Mouse (Mus musculus): ENCODE data around the gene Ell2.
A peak's percentile ranks its signal among the peaks of the same experiment; 100 is the strongest.
"Not testable (repeated sequence)": the region's sequence is repeated elsewhere in the genome, so short reads cannot be mapped to it uniquely, and the experiment has no call there.

Ell2 gene

DNA sequence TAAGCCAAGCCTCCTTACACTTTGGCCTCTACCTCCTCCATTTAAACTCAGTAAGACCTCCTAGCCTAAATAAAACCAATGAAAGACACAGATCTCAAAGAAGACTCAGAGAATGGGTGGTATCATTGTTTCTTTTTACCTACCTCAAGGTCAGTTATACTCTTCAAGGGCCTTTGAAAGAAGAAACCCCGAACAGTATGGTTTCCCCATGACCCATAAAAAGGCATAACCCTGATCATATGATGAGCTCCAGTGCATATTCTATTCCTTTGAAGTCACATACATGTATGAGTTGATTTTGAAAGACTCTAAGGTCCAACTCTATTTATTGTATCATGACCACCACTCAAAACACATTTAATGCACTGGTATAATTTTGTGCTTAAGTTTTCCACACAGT, at the start of gene Ell2:
TSS of gene Ell2 (plus strand) at position 301 of the 400 bp plus-strand sequence.
- DNase-seq: no peak

DNA sequence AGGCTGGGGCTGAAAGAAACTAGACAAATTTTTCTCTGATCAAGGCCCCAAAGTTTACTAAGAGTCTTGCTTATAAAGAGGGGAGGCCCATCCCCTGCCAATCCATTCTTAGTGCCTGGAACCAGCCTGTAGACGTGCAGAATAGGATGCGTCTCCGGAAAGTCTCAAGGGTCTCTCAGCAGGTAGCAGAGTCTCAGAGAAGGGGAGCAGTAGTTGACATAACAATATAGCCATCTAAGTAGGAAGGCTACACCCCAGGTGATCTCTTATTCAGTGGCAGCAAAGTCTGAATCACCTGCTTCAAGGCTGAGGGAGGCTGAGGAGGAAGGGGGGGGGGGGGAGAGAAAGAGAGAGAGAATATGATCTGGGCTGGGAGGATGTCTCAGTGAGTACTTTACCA, 21.1 kb upstream of the Ell2 start:
- no peak for DNase-seq

DNA sequence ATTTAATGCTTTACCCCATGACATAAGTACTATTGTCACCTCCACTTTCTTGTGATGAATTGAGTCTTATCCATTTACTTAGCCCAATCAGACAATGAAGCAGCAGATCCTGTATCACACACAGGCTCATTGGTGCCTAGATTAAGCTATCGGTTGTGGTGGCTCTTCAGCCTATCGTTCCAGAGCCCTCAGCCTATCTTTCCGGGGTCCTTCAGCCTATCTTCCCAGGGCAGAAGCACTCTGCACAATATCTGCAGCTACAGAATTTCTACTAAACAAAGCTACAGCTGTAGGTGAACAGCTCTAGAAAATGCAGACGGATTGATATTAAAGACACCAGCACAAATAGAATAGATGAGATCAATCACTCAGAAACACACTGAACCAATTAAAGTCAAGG, 19.6 kb upstream of the Ell2 start:
- DNase-seq: no peak

DNA sequence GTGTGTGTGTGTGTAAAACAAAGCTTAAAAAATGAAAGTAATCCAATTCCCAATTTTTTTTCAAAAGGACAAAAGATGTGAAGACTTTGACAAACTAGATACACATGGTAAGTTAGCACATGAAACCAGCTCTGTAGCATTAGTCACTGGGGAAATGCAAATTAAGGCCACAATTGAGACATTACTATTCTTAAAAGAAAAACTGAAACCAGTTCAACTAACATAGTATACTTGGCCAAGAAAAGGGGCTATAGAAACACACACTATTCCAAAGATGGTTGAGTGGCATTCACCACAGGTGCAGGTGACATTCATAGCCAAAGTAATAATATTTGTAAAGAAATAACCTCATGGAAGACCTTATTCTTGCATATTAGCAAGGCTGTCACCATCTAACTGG, 14.9 kb upstream of the Ell2 start:
- DNase-seq: no peak

DNA sequence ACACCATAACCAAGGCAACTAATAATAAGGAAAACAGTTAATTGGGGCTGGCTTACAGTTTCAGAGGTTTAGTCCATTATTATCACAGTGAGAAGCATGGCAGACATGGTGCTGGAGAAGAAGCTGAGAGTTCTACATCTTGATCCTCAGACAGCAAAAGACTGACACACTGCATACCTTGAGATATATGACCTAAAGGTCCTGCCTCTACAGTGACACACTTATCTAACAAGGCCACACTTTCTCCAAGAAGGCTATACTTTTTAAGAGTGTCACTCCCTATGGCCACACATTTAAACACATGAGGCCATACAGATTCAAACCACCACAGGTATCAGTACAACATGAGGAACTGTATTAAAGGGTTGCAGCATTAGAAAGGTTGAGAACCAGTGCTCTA, 13.5 kb upstream of the Ell2 start:
- no peak for DNase-seq

DNA sequence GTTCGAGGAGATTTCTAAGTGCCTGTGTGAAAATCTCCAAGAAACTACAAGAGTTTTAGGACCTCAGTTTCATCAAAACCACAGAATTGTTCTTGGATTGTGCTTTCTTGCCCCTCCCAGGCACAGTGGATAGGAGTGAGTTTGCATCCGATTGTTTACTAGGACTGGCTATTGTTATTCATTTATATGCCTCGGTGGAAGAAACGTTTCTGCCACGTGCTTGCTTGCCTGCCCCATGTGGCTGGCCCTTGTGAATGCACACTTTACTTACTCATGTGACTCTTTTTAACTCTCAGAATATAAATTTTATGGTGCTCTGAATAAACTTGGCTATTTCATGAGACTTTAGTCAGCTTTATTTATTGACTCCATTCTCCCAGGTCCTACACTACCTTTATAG, 3.7 kb upstream of the Ell2 start:
- no peak for DNase-seq

DNA sequence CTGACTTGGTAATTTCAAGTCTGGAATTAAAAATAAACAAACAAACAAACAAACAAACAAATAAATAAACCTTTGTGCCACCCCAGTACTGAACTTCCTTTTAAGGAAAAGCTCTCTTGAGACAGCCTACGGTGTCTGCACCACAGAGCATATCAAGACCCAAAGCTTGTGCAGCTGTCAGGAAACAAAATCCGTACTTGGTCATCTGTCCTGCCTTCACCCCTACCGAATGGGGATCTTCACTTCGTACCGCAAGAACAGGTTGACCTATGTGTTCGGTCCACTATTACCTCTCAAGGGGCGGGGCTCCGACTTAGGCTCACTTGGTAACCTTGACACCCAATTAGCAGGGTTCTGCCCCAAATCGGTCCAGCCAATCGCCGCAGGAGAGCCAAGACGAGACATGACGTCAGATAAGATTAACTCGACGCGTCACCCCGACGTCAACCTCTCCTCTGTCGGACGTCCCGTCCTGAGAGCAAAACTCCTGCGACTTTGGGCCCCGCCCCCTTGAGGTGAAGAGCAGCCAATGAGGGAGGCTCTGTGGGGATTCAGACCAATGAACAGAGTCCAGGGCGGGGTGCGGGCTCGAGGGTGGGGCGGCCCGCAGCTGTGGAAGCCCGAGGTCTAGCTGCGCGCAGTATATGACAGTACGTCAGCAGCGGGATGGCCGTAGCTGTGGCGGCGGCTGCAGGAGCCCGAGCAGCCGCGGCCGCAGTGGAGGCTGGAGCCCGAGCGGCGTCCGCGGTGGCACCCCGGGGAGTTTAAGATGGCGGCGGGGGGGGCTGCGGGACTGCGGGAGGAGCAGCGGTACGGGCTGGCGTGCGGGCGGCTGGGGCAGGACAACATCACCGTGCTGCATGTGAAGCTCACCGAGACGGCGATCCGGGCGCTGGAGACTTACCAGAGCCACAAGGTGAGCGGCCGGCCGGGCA, 592 bp downstream of the Ell2 start:
- DNase-seq: peak; percentile 67

DNA sequence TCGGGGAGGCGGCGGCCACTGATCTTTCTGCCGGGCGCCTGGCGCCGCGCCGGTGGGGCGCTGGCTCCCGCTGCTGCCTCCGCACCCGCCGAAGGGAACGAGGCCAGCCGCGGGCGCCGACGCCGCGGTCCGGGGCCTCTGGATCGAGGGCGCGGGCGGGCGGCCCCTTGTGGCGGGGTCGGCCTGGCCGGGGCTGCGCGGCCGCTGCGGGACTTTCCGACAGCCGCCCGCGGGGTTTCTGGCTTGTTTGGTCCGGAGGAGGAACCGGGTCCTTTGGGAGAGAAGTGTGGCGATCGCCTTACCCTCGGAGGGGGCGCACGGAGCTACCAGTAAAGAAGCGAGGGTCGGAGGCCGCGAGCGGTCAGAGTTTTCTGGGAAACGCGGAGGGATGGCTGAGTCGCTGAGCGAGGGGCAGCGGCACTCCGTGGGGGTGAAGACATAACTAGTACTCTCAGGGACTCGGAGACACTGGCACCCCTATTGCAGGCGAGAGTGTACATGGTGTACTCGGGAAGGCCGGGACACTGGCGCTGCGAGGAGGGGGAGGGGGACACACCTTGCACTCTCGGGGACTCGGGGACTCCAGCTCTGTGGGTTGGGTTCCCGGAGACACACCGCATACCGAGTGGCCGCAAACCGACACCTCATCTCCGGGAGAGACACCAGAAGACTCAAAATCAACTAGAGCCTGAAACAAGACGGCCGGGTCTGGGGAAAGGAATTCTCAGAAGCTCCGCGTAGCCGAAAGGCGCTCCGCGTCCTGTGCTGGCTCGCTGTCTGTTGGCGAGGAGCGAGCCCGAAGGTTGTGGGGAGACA, 1.5 kb downstream of the Ell2 start:
- DNase-seq: peak; percentile 18

DNA sequence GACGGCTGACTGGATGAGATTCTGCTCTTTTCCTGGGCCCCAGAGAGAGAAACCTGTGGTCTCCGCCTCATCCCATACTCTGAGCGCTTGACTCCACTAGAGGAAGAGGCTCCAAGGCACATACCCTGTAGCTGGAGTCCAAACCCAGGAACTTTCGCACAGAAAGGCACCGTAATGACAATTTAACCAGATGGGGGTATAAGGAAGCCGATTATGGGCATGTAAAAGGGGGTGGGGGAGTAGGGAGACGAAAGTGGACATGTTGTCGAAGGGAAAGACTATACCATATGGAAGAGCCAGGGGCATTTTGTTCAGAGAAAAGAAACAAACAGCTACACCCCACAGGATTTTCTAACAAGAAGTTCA, 2.1 kb downstream of the Ell2 start:
- DNase-seq: no peak

DNA sequence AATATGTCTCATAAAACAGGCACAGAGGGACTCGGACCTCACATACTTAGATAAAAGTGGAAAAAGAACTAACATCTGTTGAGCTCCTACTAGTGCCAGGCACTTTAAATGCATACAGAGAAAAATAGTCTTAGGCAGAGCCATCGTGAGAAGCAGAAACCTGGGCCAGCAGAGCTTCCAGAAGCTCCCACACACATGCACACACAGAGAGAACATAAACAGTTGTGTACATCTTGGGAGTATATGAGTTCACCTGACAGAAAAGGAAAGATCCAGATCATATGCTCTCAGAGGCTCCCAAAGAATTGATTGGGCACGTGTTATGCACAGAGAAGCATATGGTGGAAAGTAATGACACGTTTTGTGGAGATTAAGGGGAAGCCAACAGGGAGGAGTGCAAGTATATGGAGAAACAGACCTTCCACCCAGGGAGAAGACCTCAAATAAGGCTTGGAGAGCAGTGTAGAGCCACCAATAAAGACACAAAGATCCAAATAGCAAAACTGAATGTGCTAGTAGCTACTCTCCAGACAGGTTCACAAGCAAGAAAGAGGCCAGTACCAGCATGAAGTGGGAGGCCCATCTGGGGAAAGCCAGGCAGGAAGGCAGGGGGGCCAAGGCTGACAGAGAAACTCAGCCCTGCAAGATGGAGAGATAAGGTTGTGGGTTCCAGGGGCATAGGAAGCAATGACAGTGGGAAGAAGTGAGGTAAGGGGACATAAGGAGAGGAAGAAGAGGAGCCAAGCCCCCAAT, 2.6 kb downstream of the Ell2 start:
- no peak for DNase-seq

DNA sequence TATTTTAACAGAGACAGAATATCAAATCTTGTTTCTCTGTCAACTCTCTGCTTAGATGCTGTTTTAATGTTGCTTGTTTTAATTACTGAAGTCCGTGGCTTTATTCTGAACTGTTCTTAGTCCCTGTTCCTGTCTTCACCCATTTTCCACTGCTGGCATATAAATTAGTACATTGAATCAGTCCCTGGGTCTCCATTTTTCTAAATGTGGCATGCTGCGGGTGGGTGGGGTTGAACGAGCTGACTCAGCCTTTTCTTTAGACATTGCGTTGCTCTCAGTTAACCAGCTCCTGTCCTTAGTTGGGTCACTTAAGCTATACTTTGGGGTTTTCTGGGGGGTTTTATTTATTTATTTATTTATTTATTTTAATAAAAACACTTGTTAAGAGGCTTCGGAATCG, 3.6 kb downstream of the Ell2 start:
- DNase-seq: no peak

DNA sequence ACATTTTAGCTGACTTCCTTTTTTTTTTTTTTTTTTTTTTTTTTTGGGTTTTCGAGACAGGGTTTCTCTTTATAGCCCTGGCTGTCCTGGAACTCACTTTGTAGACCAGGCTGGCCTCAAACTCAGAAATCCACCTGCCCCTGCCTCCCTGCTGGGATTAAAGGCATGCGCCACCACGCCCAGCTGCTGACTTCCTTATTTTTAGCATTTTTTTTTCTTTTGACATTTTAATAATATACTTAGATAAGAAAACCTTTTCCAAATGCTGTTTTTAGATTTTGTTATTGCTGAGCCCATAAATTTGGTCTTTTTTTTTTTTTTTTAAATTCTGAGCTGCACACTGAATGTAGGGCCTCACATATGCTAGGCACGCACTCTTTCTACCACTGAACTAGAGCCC, 5.0 kb downstream of the Ell2 start:
- DNase-seq: not testable (repeated sequence)

DNA sequence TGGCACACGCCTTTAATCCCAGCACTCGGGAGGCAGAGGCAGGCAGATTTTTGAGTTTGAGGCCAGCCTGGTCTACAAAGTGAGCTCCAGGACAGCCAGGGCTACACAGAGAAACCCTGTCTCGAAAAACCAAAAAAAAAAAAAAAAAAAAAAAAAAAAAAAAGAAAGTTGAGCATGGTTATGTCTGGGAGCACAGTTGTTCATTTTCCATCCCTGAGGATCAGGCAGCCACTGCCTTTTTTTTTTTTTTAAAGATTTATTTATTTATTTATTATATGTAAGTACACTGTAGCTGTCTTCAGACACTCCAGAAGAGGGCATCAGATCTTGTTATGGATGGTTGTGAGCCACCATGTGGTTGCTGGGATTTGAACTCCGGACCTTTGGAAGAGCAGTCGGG, 6.0 kb downstream of the Ell2 start:
- DNase-seq: not testable (repeated sequence)

DNA sequence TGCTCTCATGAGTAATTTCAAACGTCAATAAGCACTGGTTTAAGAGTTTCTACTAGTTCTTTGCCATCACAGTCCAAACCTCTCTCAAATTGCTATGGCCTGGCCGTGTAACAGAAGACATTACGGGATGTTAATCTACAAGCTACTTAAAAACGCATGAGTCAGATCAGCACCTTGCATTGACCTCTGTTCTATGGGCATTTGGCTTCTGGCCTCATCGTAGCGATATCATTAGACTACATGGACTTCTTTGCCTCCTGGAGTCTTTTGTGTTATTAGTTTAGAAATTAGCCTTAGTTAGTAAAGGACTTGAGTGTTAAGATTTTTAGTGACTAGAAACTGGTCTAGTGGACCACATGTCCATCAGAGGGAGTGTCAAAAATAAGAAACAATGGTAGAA, 7.8 kb downstream of the Ell2 start:
- no peak for DNase-seq

DNA sequence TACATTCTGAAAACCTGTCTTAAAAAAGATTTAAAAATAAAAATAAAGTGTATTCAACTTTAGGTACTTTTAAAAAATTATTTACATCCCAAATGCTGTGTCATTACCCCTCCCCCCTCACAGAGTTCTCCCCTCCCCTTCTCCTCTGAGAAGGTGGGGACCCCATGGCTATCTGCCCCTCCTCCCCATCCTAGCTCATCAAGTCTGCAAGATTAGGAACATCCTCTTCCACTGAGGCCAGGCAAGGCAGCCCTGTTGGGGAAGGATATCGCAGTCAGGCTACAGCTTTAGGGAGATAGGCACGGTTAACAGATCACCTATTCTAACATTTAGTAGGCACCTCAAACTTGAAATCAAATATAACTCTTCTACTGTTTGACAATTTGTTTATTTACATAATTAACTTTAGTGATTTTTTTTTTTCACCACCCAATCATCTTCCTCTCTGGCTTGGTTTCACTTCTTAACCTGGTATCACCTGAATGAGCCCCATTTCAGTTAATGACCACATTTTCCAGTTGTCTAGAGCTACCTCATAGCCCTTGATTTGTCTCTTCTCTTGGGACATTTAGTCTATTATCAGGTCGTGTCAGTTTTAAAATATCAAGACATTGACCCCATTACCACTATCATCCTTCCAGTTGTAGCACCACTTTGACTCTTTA, 11.2 kb downstream of the Ell2 start:
- no peak for DNase-seq

DNA sequence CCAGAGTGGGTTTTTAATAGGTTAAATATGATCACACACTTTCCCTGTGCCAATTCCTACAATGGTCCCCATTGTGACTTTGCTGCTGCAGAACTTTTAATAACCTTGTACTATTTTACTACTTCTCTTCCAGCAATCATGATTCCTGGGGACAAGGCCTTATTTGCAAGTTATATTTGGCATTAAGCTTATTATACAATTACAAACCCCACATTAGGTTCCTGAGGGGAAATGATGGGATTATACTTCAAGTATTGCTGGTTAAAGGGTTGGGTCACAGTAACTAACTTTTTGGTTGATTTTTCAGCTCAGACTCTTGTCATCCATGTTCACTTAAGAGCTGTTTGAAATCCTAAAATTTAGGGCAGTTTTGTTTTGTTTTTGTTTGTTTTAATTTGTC, 11.8 kb downstream of the Ell2 start:
- DNase-seq: no peak

DNA sequence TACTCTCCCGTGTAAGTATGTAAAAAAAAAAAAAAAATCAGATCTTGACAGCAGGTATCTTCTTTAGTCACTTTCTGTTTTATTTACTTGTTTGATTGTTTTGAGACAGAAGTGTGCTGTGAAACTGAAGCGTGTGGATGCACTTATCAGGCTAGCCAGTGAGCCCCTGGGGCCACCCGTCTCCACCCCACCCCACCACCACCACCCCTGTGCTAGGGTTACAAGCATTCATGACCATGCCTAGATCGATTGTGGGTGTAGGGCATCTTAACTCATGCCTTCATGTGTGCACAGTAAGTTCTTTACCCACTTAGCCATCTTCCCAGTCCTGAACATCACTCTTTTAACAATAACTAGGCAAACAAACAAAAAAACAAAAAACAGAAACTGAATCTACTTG, 13.1 kb downstream of the Ell2 start:
- no peak for DNase-seq

DNA sequence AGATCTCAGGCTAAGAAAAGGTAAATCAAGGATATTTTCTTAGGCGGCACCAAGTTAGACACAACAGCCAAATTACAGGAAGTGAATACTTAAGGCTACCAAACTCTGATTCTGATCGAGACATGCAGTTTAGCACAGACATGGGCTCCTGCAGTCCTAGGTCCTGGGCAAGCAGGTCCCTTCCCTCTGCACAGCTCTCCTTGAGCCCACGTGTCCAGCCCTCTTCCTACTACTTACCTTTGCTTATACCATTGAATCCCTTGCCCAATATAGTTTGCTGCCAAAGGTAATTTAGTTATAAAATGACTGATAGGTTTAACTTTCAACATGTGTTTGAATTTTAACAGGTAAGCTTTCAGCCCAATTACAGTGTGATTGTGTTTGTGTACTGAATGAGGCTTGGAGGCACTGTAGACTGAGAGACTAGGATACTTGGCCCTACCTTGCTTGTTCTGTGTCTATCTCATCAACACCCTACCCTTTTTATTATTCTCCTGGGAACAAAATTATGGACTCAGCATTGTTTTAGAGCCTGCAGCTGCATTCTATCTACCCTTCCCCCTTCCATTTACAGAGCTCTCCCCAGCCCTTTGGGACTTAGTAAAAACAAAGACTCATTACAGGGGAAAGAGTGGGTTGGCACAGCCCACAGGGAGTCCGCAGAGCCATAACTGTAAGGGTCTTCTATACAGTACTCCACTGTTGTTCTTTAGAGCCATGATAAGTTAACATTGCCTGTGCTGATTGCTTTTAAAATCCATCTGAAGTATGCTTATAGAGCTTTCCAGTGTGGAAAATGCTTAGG, 20.2 kb downstream of the Ell2 start:
- no peak for DNase-seq

DNA sequence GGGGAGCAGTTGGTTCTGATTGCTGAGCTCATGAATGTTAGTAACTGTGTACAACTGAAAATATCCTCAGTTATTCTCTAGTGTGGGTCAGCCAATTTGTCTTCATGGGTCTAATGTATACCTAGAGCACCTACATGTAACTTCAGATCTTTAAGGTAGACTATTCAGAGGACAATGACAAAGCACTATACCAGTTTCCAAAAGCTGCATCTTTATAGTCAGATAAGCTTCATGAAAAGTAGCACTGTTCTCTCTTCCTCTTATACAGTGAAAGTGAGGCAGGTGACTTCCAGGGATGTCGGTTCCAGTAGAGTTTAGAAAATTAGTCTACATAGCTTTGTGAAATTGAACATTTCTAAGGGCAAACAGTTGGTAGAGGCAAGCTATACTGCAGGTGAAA, 21.4 kb downstream of the Ell2 start:
- DNase-seq: no peak

DNA sequence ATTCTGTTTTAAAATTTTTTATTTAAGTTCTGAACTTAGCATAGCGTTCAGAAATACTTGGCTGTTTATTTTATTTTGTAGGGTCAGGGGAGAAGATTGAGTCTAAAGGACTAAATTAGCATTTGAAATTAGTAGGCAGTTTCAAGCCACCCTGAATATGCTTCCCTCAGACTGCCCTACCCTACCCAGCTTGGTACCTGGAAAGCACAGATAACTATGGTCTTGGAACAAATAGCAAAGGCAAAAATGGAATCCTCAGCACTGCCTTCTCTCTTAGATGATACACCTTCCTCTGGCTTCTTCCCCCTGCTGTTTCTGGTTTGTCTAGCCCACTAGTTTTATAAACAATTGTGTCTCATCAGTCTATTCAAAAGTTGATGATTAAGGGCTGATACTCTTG, 23.3 kb downstream of the Ell2 start:
- no peak for DNase-seq

DNA sequence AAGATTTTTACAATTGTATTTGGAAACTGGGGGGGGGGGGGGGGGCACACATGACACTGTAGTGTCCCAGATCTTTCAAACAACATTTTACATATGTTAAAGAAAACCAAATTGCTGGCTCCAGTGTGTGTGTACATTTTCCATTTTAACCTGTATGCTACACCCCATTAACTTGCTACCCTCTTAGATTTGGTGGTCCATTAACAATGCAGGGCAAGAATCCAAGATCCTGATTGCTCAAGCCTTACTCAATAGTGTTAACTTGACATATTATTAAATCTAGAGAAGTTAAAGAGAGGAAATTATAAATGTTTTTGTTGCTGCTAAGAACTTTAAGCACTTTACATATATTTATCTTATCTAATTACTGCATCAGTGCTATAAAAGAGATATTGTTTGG, 24.2 kb downstream of the Ell2 start:
- DNase-seq: no peak

DNA sequence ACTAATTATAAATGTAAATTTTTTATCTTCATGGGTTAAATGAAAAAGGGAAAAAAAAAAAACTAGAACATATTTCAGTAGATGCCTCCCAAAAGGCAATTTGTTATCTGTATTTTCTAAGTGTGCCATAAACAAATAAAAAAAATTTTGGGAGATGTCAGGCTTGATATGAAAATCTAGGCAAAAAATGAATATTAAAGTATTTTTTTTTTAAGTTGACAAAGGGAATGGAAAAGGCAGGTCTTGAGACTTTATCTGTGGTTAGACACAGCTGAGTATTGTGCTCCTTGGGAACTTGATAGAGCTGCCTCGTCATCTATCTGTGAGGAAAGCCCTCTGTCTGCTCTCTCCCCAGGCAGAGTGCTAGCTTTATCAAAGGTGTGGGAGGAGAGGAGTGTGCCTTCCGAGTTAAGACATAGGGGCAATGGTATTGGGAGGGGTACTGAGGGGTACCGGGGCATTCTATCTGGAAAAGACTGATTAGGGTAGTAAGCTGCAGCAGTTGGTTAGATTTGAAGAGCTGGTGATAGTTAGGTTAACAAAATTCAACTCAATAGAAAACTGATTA, 27.1 kb downstream of the Ell2 start:
- DNase-seq: no peak
